Mouse (Mus musculus) urinary bladder, adult 2 months (tissue): ENCODE data around the gene Dab2ip. TPM values are rescaled to one million over a fixed set of nuclear protein-coding genes. Genes with fewer than 3 reads are reported as not detected.

ENCODE experiments used
- DNase-seq: peaks from one replicate; pipeline ENCODE4 v3.0.0; 2022; ENCODE audit warnings: low spot score
- polyA plus RNA-seq: library from polyadenylated mRNA; depleted of rRNA; stranded (reverse); fragments of >200 nt; gene quantifications from 2 replicates; pipeline ENCODE4 v1.2.3, GENCODE M21; 2012

Gene Dab2ip
- polyA plus RNA-seq, 1 experiment, result 65.2 TPM

- DNase-seq, result no peak
These were observed 922 bp downstream of the Dab2ip start for GRCm38 (mm10) chr2:35558826-35559550.

DNA sequence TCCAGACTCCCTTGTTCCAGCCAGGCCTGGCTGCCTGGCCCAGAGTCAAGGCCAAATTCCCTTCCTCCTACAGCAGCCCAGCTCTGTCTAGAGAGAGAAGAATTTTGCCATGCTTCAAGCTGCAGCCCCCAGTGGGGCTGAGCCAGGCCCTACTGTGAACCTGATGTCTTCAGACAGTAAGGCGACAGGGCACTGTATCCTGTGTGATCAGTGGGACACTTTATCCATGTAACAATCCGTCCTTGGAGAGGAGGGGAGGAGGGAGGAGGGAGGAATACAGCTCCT, 1.4 kb downstream of the Dab2ip start:
- DNase-seq, result no peak

GRCm38 (mm10) chr2:35563722-35564121, 5.7 kb downstream of the Dab2ip start:
- no peak for DNase-seq

- DNase-seq, result no peak
These were observed 7.2 kb downstream of the Dab2ip start for GRCm38 (mm10) chr2:35565051-35565836.

- DNase-seq, result no peak
These were observed 9.1 kb downstream of the Dab2ip start for GRCm38 (mm10) chr2:35566957-35567693.

DNA sequence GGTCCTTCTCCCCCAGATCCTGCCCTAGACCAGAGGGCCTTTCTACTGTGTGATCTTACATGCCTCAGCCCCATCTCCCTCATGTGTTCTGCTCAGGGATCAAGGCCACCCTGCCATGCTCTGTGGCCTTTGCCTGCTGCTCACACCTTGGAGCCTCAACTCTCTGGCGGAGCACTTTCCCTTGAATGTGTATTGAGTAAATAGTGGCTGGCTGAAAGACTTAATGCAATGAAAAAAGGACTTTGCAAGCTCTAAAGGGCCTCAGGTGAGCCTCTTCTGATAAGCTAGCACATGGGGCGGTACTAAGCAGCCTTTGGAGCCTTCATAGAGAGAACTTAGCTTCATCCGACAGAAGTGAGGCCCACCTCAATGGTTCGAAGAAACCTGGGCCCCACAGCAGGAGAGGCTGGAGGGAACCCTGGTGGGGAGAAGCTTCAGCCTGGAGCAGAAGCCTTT, 9.7 kb downstream of the Dab2ip start:
- no peak for DNase-seq

DNA sequence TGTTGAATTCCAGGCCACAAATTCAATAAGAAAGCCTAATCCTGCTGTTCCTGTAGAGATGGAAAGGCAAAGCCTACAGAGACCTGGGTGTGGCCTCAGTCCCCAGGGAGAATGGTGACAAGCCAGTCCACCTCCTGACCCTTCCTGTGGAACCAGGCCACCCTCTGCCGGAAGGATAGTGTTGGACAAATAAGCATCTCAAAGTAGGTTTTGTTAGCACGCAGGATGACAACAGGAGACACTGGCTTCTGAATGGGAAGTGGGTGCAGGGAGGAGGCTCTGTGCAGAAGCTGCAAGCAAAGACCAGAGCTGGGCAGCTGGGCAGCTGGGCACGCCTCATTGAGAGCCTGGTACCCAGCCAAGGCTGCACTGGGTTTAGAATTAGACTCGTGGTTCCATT, 12.7 kb downstream of the Dab2ip start:
- DNase-seq, result no peak

DNA sequence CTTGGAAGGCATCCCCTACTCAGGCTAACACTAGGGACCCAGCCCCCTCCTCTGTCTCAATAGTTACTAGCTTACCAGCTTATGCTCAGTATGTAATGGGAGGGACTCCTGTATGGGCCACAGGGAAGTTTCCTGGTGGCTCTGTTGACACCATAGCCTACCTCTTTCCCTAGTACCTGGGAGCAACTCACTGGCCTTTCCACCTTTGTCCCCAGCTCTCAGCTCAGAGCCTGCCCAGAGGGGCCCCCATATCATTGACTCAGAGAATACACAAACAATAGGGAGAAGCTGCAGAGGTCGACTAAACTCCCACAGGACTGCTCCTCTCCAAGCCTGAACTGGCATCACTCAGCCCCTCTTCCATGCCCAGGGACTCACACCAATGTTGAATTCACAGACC, 16.6 kb downstream of the Dab2ip start:
- DNase-seq, result no peak

- DNase-seq, result no peak
These were observed 18.6 kb downstream of the Dab2ip start for GRCm38 (mm10) chr2:35576675-35577074.

DNA sequence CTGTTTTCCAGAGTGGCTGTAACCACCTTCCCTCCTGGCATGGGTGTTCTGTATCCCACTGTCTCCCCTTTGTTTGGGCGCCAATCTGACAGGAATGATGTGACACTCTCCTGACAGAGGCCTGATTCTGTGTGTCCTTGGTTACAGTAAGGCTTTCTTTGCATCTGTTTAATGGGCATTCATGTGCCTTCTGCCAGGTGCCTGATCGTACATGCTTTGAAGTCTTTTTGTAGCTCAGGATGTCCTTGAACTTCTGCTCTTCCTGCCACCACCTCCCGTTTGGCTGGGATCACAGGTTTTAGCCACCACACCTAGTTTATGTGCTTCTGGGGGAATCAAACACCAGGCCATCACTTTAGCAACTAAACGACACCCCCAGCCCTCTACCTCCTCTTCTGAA, 22.0 kb downstream of the Dab2ip start:
- DNase-seq, result no peak

DNA sequence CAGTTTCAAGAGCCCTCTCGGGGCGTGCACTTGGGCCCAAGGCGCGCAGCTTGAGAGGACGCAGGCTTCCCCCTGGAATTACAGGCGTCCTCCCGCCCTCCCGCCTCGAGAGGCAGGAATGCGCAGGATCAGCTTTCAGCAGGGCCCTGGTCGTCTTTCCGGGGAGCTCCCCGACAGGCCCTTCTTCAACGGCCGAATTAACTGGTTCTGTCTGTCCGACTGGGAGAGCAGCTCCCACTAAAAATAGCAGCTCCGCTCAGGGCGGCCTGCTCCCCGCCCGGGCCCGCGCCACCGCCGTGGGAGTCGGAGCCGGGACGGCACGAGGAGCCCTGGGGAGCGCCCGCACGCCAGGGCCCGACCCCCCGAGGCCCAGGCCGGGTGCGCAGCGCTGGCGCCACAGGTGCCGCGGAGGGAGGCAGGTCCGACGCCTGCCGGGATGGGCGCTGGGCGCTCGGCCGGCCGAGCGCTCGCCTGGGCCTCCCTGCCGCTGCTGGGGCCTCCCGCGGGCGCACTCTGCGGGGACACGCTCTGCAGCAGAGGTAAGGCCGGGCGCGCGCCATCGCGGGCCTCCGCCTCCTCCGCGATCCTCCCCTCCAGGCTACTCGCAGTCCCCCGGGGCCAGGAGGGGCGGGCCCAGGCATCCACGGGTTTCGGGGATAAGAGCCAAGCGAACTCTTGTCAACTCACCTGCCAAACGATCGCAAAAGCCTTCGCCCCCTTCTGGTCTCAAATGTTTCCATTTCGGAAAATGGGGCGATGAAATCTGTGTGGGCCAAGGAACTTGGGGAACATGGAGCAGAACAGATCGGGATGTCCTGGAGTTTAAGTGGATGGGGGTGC, 23.7 kb downstream of the Dab2ip start:
- DNase-seq, result peak; percentile 71

DNA sequence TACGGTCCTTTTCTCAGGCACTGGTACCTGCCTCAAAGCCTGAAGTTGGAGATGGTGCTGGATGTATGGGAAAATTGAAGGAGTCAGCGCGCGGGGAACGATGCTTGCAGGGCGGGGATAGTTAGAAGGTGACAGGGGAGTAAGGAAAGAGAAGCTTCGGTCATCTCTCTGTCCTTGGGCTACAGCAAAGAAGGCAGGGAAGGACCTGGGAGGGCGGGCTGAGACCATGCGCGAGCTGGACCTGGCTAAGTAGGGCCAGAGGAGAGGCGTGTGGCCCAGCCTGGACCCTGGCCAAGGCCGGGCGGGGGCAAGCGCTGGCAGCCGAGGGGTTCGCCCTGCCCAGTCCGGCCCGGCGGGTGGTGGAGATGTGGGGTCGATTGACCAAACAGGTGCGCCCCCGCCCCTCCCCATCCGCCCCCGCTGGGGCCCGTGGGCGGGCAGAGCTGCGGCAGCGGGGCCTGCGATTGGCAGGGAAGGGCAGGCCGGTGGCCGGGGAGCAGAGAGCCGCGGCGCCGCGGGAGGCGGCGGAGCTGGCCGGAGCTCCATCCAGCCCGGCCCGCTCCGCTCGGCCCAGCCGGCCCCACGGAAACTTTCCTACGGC, 24.4 kb downstream of the Dab2ip start:
- peak; percentile 79 for DNase-seq

DNA sequence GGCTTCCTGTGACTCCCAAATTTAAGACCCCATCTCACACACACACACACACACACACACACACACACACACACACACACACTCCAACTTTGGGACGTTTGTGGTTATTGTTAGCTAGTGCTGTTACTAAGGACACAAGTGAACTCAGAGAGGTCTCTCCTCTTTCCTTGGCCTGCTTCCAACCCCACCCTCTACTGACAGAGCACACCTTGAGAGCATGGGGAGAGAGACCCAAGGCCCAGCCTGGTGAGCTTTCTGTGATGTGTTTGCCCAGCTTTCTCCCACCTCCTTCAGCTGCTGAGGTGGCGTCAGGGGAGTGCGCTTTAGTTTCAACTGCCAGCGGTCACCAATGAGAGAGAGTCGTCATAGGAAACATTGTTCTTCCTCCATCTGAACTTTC, 25.3 kb downstream of the Dab2ip start:
- no peak for DNase-seq

GRCm38 (mm10) chr2:35584011-35584410, 25.9 kb downstream of the Dab2ip start:
- DNase-seq, result no peak

GRCm38 (mm10) chr2:35588368-35588767, 30.3 kb downstream of the Dab2ip start:
- DNase-seq, result no peak

GRCm38 (mm10) chr2:35589385-35589784, 31.3 kb downstream of the Dab2ip start:
- DNase-seq, result no peak

DNA sequence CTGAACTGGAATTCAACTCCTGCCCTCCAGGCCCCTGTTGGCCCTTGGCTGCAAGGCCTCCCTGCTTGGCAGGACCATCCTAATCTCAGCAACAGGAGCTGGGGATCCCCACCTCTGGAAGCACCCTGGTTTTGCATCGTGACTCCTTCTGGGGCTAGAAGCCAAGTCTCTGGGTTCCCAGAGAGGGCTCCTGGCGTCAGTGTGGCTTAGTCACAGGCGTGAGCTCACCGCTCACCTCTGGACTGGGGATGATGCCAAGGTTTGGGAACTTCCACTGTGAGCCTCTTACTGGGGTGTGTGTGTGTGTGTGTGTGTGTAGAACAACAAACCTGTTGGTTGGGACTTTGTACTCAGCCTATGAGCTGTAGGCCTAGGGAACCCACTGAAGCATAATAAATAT, 31.7 kb downstream of the Dab2ip start:
- no peak for DNase-seq

DNA sequence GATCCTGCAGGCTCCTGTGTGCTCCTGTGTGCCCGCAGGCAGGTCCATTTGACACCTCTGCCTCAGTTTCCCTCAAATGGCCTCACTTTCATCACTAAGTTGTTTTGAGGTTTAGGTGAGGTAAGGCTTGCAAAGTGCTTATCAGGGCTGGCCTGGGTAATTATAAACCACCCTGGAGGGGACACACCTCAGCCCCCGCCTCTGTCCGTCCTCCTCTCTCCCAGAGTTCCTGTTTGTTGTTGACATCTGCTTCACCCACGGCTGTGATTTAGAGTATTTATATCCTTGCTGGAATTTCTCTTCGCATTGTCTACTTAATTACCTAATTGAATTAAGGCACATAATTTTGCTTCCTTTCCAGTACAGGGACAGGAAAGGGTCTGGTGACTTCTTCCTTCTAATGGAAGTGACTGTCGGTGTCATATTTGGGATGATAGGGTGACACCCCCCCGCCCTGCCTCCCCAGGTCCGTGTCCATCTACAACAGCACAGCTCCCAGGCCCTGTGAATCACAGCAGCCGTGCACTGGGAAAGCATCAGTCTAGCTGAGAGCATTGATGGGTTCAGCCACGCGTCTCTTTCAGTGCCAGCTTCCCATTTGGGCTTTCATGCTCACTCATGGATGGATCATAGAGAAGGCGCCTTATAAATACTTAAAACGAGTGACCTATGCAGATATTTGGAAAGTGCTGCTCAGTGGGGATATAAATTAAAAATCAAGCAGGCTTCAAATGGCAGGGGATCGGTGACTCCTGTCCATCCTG, 34.1 kb downstream of the Dab2ip start:
- no peak for DNase-seq

- DNase-seq, result no peak
These were observed 34.8 kb downstream of the Dab2ip start for GRCm38 (mm10) chr2:35592725-35593392.

DNA sequence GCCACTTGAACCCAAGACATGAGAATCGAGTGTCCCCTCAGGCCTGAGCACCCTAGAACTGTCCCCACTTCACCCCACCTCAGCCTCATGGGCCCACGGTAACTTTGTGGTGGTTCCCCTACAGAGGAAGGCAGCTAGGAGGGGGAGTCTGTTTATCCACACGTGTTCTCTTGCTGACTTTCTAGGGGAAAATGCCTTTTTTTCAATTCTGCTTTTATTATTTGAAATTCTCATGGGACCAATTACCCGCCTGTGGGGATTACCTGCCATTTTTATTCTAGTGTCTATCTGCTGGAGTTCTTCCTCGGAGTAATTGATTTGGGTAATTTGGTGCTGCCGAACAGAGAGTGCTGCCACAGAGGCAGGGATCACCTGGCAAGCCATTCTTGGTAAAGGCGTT, 35.8 kb downstream of the Dab2ip start:
- no peak for DNase-seq
